Comparison of ENCODE assay signal across 9 mouse cellular contexts in the genomic region with DNA sequence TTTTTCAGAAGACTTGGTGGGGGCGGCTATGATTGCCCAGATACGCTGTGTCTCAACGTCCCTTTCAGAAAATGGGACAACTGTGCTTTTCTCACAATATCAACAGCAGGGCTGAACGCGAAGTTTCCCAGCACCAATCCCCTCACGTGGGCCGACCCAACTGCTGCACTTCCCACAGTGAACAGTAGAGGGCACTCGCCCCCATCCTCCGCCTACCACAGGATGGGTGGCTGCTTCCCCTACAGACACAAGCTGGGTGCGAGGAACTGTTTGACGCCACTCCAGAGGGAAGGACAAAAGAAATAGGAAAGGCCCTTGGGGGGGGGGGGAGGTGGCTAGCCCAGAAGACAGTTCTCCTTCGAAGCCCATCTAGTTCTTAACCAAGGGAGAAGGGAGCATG. TPM values are rescaled to one million over a fixed set of nuclear protein-coding genes. Genes with fewer than 3 reads are reported as not detected.
A peak's percentile ranks its signal among the peaks of the same experiment; 100 is the strongest.
DNase-seq lines count a peak whose midpoint lies in the region; ATAC-seq and TF ChIP-seq lines count a peak whose summit lies in the region.
"Had no signal": no experiment of that assay in that cellular context is flagged by ENCODE, and none has a peak within 500 bp of the region (broad histone marks: within the 10 kb centered on the region; RNA-seq: fewer than 3 reads in every experiment).

No protein-coding gene starts in this region.

- TF ChIP-seq CTCF in hindbrain, postnatal 0 days (IDR thresholded peaks at IDR 0.05; ENCODE audit: low read depth), result peak; percentile 98

- H3K27ac ChIP-seq in midbrain, embryonic 10.5 days (replicated peaks), result no peak overlapping the region
- no peak overlapping the region for H3K27ac ChIP-seq in midbrain, embryonic 16.5 days (ENCODE audit: low read length)
- no peak overlapping the region for H3K27ac ChIP-seq in hindbrain, postnatal 0 days
- H3K27ac ChIP-seq: stomach, embryonic 15.5 days had no signal

- intact Hi-C loops in left cerebral cortex, postnatal 25 days (cut with DNase I), result loop anchor here (1.0 kb wide), 1 partner anchor 9 kb away; no protein-coding TSS in a partner anchor

- H3K27me3 ChIP-seq in midbrain, embryonic 10.5 days (ENCODE audit: low read depth, poor library complexity, severe bottlenecking), result peaks cover 56% of the 10 kb centered on the region
- H3K27me3 ChIP-seq in midbrain, embryonic 16.5 days (ENCODE audit: control insufficient read depth, insufficient read depth, low read depth, low read length), result peaks cover 39% of the 10 kb centered on the region
- peaks cover 33% of the 10 kb centered on the region for H3K27me3 ChIP-seq in hindbrain, postnatal 0 days (ENCODE audit: insufficient read depth, low read length)
- H3K27me3 ChIP-seq in splenic B cell, adult 2 months (ENCODE audit: control insufficient read depth, insufficient read depth, low read length, poor library complexity, severe bottlenecking), result no peaks in the 10 kb centered on the region; the same call in 1 of the 2 replicates

- H3K4me1 ChIP-seq in midbrain, embryonic 10.5 days, result peaks cover 48% of the 10 kb centered on the region
- H3K4me1 ChIP-seq in midbrain, embryonic 16.5 days (ENCODE audit: control insufficient read depth, insufficient read depth, low read length), result peaks cover 18% of the 10 kb centered on the region
- H3K4me1 ChIP-seq in hindbrain, postnatal 0 days (ENCODE audit: insufficient read depth, low read length), result no peaks in the 10 kb centered on the region

- H3K9ac ChIP-seq in midbrain, embryonic 16.5 days (ENCODE audit: low read depth, low read length), result no peak overlapping the region
- H3K9ac ChIP-seq in hindbrain, postnatal 0 days (replicated peaks; ENCODE audit: low read length), result no peak overlapping the region
- H3K9ac ChIP-seq: stomach, embryonic 15.5 days had no signal

- ATAC-seq in midbrain, embryonic 16.5 days, result no peak
- peak; percentile 50 for ATAC-seq in frontal cortex, adult (ENCODE audit: low TSS enrichment)
- ATAC-seq in hindbrain, postnatal 0 days, result peak; percentile 55; the same call in 1 of the 2 replicates
- peak; percentile 91 for ATAC-seq in monocyte, adult 5-6 weeks (replicated peaks; ENCODE audit: insufficient number of reproducible peaks, low FRiP score, low TSS enrichment, poor library complexity, severe bottlenecking)

- H3K36me3 ChIP-seq in midbrain, embryonic 10.5 days, result no peaks in the 10 kb centered on the region
- H3K36me3 ChIP-seq in midbrain, embryonic 16.5 days (ENCODE audit: control insufficient read depth, insufficient read depth, low read length), result no peaks in the 10 kb centered on the region
- no peaks in the 10 kb centered on the region for H3K36me3 ChIP-seq in hindbrain, postnatal 0 days (ENCODE audit: insufficient read depth, low read length)
- no peaks in the 10 kb centered on the region for H3K36me3 ChIP-seq in splenic B cell, adult 2 months (ENCODE audit: control insufficient read depth, insufficient read depth, low read length, poor library complexity, severe bottlenecking)
- H3K36me3 ChIP-seq: stomach, embryonic 15.5 days had no signal

- H3K9me3 ChIP-seq in midbrain, embryonic 10.5 days (replicated peaks), result no peaks in the 10 kb centered on the region
- no peaks in the 10 kb centered on the region for H3K9me3 ChIP-seq in midbrain, embryonic 16.5 days (replicated peaks; ENCODE audit: control insufficient read depth, low read length, poor library complexity, severe bottlenecking)
- no peaks in the 10 kb centered on the region for H3K9me3 ChIP-seq in hindbrain, postnatal 0 days (ENCODE audit: low read length)
- H3K9me3 ChIP-seq: stomach, embryonic 15.5 days had no signal

- H3K4me2 ChIP-seq in midbrain, embryonic 16.5 days (ENCODE audit: low read length), result no peak overlapping the region
- no peak overlapping the region for H3K4me2 ChIP-seq in hindbrain, postnatal 0 days (ENCODE audit: low read depth, low read length)
- H3K4me2 ChIP-seq: stomach, embryonic 15.5 days had no signal

- peak; percentile 85 for DNase-seq in midbrain, embryonic 10.5 days (ENCODE audit: low spot score)
- peak; percentile 82 for DNase-seq in cerebellum, adult 8-10 months
- peak; percentile 76 for DNase-seq in hindbrain, postnatal 0 days (ENCODE audit: low spot score)
- peak; percentile 74 to 90 for DNase-seq in left cerebral cortex, postnatal 25 days (ENCODE audit: low spot score in 2 of 2)
- peak; percentile 91 for DNase-seq in splenic B cell, adult 2 months (ENCODE audit: low read depth, low spot score)

- 5% methylated on average over 12 of the region's 12 CpGs for WGBS in midbrain, embryonic 10.5 days
- WGBS in midbrain, embryonic 16.5 days, result 4% methylated on average over 12 of the region's 12 CpGs
- 3% methylated on average over 12 of the region's 12 CpGs for WGBS in hindbrain, postnatal 0 days

- no peak overlapping the region for H3K4me3 ChIP-seq in midbrain, embryonic 10.5 days
- H3K4me3 ChIP-seq in midbrain, embryonic 16.5 days (ENCODE audit: low read depth, low read length), result no peak overlapping the region
- H3K4me3 ChIP-seq in hindbrain, postnatal 0 days (ENCODE audit: low read length), result no peak overlapping the region
- H3K4me3 ChIP-seq: stomach, embryonic 15.5 days had no signal

RNA-seq across cellular contexts. Expression of a gene that starts 2.4 kb away (rescaled TPM):
- polyA plus RNA-seq in midbrain, embryonic 10.5 days (2016; fragmentation: Nextera tagmentation; extraction: Ambion mirVana), result 10.4 and 13.3 TPM in 2 replicates
- 1.2 and 1.3 TPM in 2 replicates for polyA plus RNA-seq in midbrain, embryonic 16.5 days (2015; fragmentation: Nextera tagmentation; extraction: Ambion mirVana)
- 11.0 and 12.0 TPM in 2 replicates for total RNA-seq in hindbrain, postnatal 0 days (2014; rRNA removed)
- 2.3 and 2.4 TPM in 2 replicates for polyA plus RNA-seq in hindbrain, postnatal 0 days (2015; fragmentation: Nextera tagmentation; extraction: Ambion mirVana)
- 10 to 100 TPM; 77.4 to 92.2 TPM for total RNA-seq in left cerebral cortex, postnatal 25 days (2021)
- total RNA-seq in monocyte, adult 5-6 weeks (2017), result 0.75 to 1.8 TPM (median 0.95 TPM) in 3 replicates

RNA-seq across cellular contexts. Expression of a gene that starts 31.3 kb away (rescaled TPM):
- 2.1 and 2.6 TPM in 2 replicates for polyA plus RNA-seq in midbrain, embryonic 10.5 days (2016; fragmentation: Nextera tagmentation; extraction: Ambion mirVana)
- polyA plus RNA-seq in midbrain, embryonic 16.5 days (2015; fragmentation: Nextera tagmentation; extraction: Ambion mirVana), result 3.3 and 3.5 TPM in 2 replicates
- total RNA-seq in hindbrain, postnatal 0 days (2014; rRNA removed), result 43.9 and 60.8 TPM in 2 replicates
- 1.5 and 1.7 TPM in 2 replicates for polyA plus RNA-seq in hindbrain, postnatal 0 days (2015; fragmentation: Nextera tagmentation; extraction: Ambion mirVana)
- 100 to 1,000 TPM; 105 to 121 TPM for total RNA-seq in left cerebral cortex, postnatal 25 days (2021)
- 34.4 to 77.7 TPM (median 40.4 TPM) in 3 replicates for total RNA-seq in monocyte, adult 5-6 weeks (2017)

RNA-seq across cellular contexts. Expression of a gene that starts 53.7 kb away (rescaled TPM):
- polyA plus RNA-seq in midbrain, embryonic 10.5 days (2016; fragmentation: Nextera tagmentation; extraction: Ambion mirVana), result 20.5 and 21.7 TPM in 2 replicates
- 24.4 and 29.8 TPM in 2 replicates for polyA plus RNA-seq in midbrain, embryonic 16.5 days (2015; fragmentation: Nextera tagmentation; extraction: Ambion mirVana)
- total RNA-seq in hindbrain, postnatal 0 days (2014; rRNA removed), result 21.2 and 24.0 TPM in 2 replicates
- polyA plus RNA-seq in hindbrain, postnatal 0 days (2015; fragmentation: Nextera tagmentation; extraction: Ambion mirVana), result 47.6 and 52.0 TPM in 2 replicates
- total RNA-seq in left cerebral cortex, postnatal 25 days (2021), result 10 to 100 TPM; 46.5 to 48.8 TPM
- total RNA-seq in monocyte, adult 5-6 weeks (2017), result 5.8 to 19.1 TPM (median 6.2 TPM) in 3 replicates

RNA-seq across cellular contexts. Expression of a gene that starts 56.0 kb away (rescaled TPM):
- 0.89 and 1.6 TPM in 2 replicates for polyA plus RNA-seq in midbrain, embryonic 10.5 days (2016; fragmentation: Nextera tagmentation; extraction: Ambion mirVana)
- polyA plus RNA-seq in midbrain, embryonic 16.5 days (2015; fragmentation: Nextera tagmentation; extraction: Ambion mirVana), result 9.2 and 10.4 TPM in 2 replicates
- total RNA-seq in hindbrain, postnatal 0 days (2014; rRNA removed), result 104 and 141 TPM in 2 replicates
- 14.3 and 14.7 TPM in 2 replicates for polyA plus RNA-seq in hindbrain, postnatal 0 days (2015; fragmentation: Nextera tagmentation; extraction: Ambion mirVana)
- total RNA-seq in left cerebral cortex, postnatal 25 days (2021), result 100 to 1,000 TPM; 323 to 339 TPM
- 0.10 to 0.58 TPM (median 0.21 TPM) in 3 replicates for total RNA-seq in monocyte, adult 5-6 weeks (2017)
